Mouse (Mus musculus): Measurements from ENCODE around the gene Nusap1. TPM values are rescaled to one million over a fixed set of nuclear protein-coding genes. Genes with fewer than 3 reads are reported as not detected.

The Nusap1 gene
- 74.6 and 76.1 TPM in 2 replicates for polyA plus RNA-seq (2016; fragmentation: Nextera tagmentation; extraction: Ambion mirVana)

DNA sequence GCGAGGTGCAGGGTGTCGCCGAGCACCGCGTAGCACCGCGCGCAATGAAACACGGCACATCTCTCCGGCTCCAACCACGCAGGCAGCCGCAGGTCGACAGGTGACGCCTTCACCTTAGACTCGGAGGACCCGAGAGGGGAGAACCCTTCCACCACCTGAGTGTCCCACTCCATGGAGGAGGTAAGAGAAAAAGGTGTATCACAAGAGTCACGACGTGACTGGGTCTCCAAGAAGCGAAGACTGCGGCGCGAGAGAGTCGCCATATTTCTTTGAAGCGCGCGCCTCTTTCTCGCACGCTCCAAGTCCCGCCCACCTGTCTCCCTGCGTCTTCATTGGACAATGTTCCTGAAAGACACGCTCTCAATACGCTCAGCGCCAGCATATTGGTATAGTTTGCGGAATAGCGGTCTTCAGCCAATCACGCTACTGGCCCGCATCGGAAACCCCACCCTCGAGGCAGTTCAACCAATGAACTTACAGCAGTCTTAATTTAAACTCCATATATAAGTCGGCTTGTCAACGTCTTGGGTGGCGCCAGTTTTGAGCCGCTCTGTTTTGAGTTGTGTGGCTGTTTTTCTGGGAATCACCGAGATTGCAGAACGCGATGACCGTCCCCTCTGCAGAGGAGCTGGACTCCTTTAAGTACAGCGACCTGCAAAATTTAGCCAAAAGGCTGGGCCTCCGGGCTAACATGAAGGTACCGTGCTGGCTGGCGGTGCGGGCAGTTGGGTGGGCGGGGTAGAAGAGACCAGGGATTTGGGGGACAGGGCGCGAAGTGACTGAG lies at the start of gene Nusap1, which contains the start of gene Oip5:
Gene Nusap1, plus strand, starts transcription at position 100 of the 784 bp plus-strand sequence.
Gene Oip5, minus strand, starts transcription at position 271 of the 784 bp plus-strand sequence.
- Histone ChIP-seq H3K4me1 (peaks cover 34% of the 10 kb centered on the region), H3K4me3 (peak within 1 kb of the TSS; percentile 87), H3K36me3 (replicated peaks) (peaks cover 25% of the 10 kb centered on the region), H3K27ac (replicated peaks) (peak within 1 kb of the TSS; percentile 91), H3K27me3 (replicated peaks; ENCODE audit: low read depth, poor library complexity, severe bottlenecking) (no peaks in the 10 kb centered on the region), H3K9me3 (no peaks in the 10 kb centered on the region)
- WGBS: under 1% methylated on average over 55 of the region's 55 CpGs
- DNase-seq (ENCODE audit: low spot score): peak; percentile 95

DNA sequence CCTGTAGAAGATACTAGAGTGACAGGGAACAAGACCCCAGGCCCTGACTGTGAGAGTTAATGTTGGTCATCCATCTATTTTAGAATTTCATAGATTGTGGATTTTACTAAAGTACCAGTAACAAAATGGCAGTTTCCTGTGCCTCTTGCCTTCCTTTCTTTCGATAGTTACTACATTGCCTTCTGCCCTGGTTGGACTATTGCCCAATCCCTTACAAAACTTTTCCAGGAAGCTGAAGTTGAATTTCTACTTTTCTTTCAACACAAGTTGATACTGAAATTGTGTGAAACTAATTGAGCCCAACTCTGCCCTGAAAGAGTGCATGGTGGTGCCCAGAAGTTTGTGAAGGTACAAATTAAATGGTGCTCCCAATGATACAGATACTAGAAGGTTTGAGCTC lies 45.6 kb upstream of the Nusap1 start:
- WGBS: 94% methylated on average over 1 of the region's 1 CpGs
- no peak for DNase-seq (ENCODE audit: low spot score)
- Histone ChIP-seq H3K4me1 (no peaks in the 10 kb centered on the region), H3K27me3 (replicated peaks; ENCODE audit: low read depth, poor library complexity, severe bottlenecking) (no peaks in the 10 kb centered on the region), H3K36me3 (replicated peaks) (peaks cover 31% of the 10 kb centered on the region), H3K4me3 (no peak overlapping the region), H3K27ac (replicated peaks) (no peak overlapping the region), H3K9me3 (no peaks in the 10 kb centered on the region)

DNA sequence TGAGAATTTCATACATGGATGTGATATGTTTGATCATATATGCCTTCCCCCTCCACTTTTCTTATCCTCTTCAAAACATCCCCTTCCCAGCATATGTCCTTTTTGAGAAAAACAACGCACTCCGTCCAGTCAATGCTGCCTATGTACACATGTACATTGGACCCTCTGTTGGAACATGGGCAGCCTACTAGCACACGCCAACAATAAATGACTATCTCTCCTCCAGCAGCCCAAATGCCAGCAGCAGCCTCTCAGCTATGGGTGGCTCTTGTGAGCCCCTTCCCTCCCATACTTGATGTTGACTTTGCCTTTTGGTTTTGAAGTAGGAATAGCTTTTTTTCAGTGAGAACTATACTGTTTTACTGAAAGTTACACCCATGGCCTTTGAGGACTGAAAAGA lies 36.5 kb upstream of the Nusap1 start:
- Histone ChIP-seq H3K27me3 (replicated peaks; ENCODE audit: low read depth, poor library complexity, severe bottlenecking) (no peaks in the 10 kb centered on the region), H3K4me3 (no peak overlapping the region), H3K27ac (replicated peaks) (no peak overlapping the region), H3K9me3 (no peaks in the 10 kb centered on the region), H3K4me1 (no peaks in the 10 kb centered on the region), H3K36me3 (replicated peaks) (peaks cover 18% of the 10 kb centered on the region)
- no peak for DNase-seq (ENCODE audit: low spot score)
- WGBS: 96% methylated on average over 3 of the region's 3 CpGs

DNA sequence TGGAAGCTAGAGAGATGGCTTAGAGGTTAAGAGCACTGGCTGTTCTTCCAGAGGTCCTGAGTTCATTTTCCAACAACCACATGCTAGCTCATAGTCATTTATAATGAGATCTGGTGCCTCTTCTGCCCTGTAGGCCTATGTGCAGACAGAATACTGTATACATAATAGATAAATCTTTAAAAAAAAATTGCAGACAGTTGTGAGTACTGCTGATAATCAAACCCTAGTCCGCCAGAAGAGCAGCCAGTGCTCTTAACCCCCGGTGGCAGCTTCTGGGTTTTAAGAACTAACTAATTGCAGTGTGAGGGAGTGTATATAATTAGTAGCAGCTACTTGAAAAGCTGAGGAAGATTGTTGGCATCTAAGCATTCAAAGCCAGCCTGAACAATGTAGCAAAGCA lies 34.7 kb upstream of the Nusap1 start:
- no peak overlapping the region for H3K4me3 ChIP-seq
- H3K36me3 ChIP-seq (replicated peaks): peaks cover 15% of the 10 kb centered on the region
- H3K9me3 ChIP-seq: no peaks in the 10 kb centered on the region
- 63% methylated on average over 2 of the region's 2 CpGs for WGBS
- no peak for DNase-seq (ENCODE audit: low spot score)
- no peaks in the 10 kb centered on the region for H3K27me3 ChIP-seq (replicated peaks; ENCODE audit: low read depth, poor library complexity, severe bottlenecking)
- no peaks in the 10 kb centered on the region for H3K4me1 ChIP-seq
- no peak overlapping the region for H3K27ac ChIP-seq (replicated peaks)

DNA sequence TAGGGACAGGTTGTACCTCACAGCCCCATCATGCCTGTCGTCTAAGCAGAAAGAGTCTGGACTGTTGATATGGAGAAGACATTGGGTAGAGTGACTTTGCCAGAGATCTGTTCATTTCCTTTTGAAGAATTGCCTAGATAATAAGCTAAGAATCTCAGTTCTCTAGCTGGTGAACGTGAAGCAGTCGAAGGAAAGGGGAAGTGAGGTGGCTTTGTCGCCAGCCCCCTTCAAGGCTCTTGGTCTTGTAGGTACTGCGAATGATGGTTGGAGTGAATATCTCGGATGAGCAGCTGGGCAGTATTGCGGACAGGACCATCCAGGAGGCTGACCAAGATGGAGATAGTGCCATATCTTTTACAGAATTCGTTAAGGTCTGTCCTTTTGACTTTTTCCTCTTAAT lies 33.8 kb upstream of the Nusap1 start:
- Histone ChIP-seq H3K27me3 (replicated peaks; ENCODE audit: low read depth, poor library complexity, severe bottlenecking) (no peaks in the 10 kb centered on the region), H3K4me3 (no peak overlapping the region), H3K36me3 (replicated peaks) (peaks cover 12% of the 10 kb centered on the region), H3K27ac (replicated peaks) (no peak overlapping the region), H3K9me3 (no peaks in the 10 kb centered on the region), H3K4me1 (no peaks in the 10 kb centered on the region)
- DNase-seq (ENCODE audit: low spot score): no peak
- 91% methylated on average over 8 of the region's 8 CpGs for WGBS

DNA sequence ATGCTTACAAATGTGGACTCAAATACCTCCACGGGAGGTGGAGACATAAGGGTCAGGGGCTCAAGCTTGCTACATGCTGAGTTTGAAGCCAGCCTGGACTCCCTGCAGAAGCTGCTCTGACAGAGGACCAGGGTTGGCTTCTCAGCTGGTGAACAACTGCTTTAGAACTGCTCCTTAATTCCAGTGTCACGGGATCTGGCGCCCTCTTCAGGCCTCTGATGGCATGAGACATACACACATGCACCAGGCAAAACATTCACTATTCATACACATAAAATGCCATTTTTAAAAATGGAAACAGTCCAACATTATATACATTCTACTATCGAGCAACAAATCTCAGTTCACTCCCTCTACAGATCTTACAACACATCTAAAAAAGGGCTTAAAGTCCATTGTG lies 30.7 kb upstream of the Nusap1 start:
- Histone ChIP-seq H3K4me3 (no peak overlapping the region), H3K36me3 (replicated peaks) (peaks cover 16% of the 10 kb centered on the region), H3K27me3 (replicated peaks; ENCODE audit: low read depth, poor library complexity, severe bottlenecking) (no peaks in the 10 kb centered on the region), H3K27ac (replicated peaks) (no peak overlapping the region), H3K9me3 (no peaks in the 10 kb centered on the region), H3K4me1 (no peaks in the 10 kb centered on the region)
- DNase-seq (ENCODE audit: low spot score): peak; percentile 65
- 16% methylated on average over 4 of the region's 4 CpGs for WGBS

DNA sequence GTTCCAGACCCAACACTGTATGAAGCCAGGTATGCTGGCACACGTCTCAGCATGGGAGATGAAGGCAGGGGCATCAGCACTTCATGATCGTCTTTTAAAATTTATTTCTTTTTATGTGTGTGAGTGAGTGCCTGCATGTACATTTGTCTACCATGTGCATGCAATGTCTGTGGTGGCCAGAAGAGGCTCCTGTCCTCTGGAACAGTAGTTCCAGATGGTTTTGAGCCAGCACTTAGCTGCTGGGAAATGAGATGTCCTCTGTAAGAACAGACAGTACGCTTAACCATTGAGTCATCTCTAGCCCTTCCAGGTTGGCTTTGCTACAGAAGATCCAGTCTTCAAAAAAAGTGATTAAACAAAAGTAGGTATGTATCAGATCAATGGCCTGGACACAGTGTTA lies 26.9 kb upstream of the Nusap1 start:
- H3K27ac ChIP-seq (replicated peaks): no peak overlapping the region
- DNase-seq (ENCODE audit: low spot score): no peak
- peaks cover 13% of the 10 kb centered on the region for H3K4me1 ChIP-seq
- no peaks in the 10 kb centered on the region for H3K9me3 ChIP-seq
- 91% methylated on average over 3 of the region's 3 CpGs for WGBS
- H3K27me3 ChIP-seq (replicated peaks; ENCODE audit: low read depth, poor library complexity, severe bottlenecking): no peaks in the 10 kb centered on the region
- no peak overlapping the region for H3K4me3 ChIP-seq
- peaks cover 15% of the 10 kb centered on the region for H3K36me3 ChIP-seq (replicated peaks)

DNA sequence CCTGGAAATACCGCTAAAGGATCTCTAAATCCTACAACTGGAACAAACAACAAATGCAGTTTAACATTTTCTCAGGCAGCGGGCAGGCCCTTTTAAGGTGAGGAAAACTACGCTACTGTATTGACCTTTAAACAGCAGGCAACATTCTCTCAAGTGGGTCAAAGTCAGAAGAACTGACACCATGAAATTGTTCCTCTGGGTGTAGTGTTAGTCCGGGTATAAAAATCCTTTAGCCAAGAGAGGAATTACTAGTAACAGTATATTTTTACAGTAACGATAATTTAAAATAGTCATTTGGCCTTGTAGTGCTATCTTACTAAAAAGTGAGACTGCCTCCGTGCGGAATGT lies 24.4 kb upstream of the Nusap1 start:
- Histone ChIP-seq H3K4me1 (peaks cover 13% of the 10 kb centered on the region), H3K36me3 (replicated peaks) (peaks cover 37% of the 10 kb centered on the region), H3K27me3 (replicated peaks; ENCODE audit: low read depth, poor library complexity, severe bottlenecking) (no peaks in the 10 kb centered on the region), H3K4me3 (peak overlapping the region; percentile 98), H3K9me3 (no peaks in the 10 kb centered on the region), H3K27ac (replicated peaks) (peak overlapping the region; percentile 94)
- peak; percentile 11 for DNase-seq (ENCODE audit: low spot score)
- 10% methylated on average over 7 of the region's 7 CpGs for WGBS

DNA sequence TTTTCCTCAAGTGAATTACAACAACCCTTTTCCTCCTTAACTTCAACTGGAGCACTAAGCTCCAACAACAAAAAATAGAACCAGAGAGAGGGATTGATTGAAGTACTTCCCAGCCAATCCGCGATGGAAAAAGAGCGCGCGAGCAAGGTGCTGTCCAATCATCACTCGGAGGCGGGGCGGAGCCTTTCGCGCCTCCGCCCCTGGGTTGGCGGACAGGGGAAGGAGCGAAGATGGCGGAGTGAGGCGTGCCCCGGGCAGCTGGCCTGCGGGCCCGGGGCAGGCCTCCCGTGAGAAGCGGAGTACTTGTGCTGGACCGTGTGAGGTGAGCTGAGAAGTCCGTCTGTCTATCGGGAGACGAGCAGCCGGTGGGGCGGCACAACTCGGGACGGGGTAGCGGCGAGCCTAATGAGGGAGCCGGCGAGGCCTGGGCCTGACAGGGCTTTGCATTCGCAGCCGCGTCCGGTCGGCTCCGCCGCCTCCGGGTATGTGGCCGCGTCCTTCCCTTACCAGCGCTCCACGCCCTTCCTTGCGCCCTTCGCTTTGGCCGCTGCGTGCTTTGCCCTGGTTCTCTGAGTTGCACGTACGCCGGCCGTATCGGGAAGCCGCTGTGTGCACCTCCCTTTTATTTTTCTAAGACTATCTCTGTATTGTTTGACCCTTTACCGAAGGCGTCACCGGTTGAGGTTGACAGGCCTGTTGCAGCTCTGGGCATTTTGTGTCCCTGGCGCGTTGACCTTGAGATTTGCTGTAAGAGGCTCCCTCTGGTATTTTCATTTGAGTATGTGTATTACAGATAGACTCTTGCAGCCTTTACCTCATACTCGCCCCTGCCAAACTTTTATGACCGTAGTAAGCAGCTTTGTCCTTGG lies 23.8 kb upstream of the Nusap1 start:
- under 1% methylated on average over 61 of the region's 61 CpGs for WGBS
- DNase-seq (ENCODE audit: low spot score): peak; percentile 96
- Histone ChIP-seq H3K27ac (replicated peaks) (peak overlapping the region; percentile 94), H3K4me1 (peaks cover 13% of the 10 kb centered on the region), H3K4me3 (peak overlapping the region; percentile 98), H3K27me3 (replicated peaks; ENCODE audit: low read depth, poor library complexity, severe bottlenecking) (no peaks in the 10 kb centered on the region), H3K36me3 (replicated peaks) (peaks cover 43% of the 10 kb centered on the region), H3K9me3 (no peaks in the 10 kb centered on the region)

DNA sequence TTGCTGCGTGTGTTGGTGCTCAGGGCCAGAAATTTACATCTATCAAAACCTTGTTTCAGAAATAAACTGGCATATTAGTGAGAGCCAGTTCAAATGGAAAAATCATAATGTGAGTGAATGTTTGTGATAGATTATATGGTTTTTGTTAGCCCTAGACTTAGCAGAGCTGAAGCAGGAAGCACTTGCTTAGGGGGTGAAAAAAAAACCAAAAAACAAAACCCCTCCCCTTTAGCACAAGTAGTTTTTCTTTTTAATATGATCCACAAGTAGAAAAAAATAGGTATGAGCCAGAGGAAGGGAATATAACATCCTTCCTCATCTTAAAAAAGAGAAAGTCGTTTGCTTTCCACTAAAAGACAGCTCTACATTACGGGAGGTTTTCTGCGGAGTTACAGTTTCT lies 22.8 kb upstream of the Nusap1 start:
- Histone ChIP-seq H3K9me3 (no peaks in the 10 kb centered on the region), H3K4me3 (peak overlapping the region; percentile 98), H3K36me3 (replicated peaks) (peaks cover 52% of the 10 kb centered on the region), H3K27me3 (replicated peaks; ENCODE audit: low read depth, poor library complexity, severe bottlenecking) (no peaks in the 10 kb centered on the region), H3K27ac (replicated peaks) (no peak overlapping the region), H3K4me1 (peaks cover 13% of the 10 kb centered on the region)
- 69% methylated on average over 4 of the region's 4 CpGs for WGBS
- no peak for DNase-seq (ENCODE audit: low spot score)

DNA sequence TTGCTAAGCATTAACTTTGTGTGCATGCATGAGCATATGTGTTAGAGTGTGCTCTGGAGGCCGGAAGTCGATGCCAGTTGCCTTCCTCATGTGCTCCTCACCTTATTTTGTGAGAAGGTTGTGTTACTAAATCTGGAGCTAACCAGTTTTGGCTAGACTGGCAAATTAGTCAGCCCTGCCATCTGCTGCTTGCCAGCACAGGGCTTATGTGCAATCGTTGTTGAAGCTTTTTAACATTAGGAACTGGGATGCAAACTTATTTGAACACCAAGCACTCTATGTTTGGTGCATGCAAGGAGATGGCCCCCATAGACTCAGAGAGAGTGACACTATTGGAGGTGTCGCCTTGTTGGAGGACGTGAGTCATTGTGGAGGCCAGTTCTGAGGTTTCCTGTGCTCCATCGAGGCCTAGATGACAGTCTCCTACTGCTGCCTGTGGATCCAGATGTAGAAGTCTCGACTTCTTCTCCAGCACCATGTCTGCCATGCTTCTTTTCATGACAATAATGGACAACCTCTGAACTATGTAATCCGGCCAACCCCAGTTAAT lies 21.2 kb upstream of the Nusap1 start:
- Histone ChIP-seq H3K27ac (replicated peaks) (no peak overlapping the region), H3K4me3 (no peak overlapping the region), H3K9me3 (no peaks in the 10 kb centered on the region), H3K36me3 (replicated peaks) (peaks cover 59% of the 10 kb centered on the region), H3K27me3 (replicated peaks; ENCODE audit: low read depth, poor library complexity, severe bottlenecking) (no peaks in the 10 kb centered on the region), H3K4me1 (peaks cover 15% of the 10 kb centered on the region)
- DNase-seq (ENCODE audit: low spot score): no peak
- WGBS: 95% methylated on average over 8 of the region's 8 CpGs

DNA sequence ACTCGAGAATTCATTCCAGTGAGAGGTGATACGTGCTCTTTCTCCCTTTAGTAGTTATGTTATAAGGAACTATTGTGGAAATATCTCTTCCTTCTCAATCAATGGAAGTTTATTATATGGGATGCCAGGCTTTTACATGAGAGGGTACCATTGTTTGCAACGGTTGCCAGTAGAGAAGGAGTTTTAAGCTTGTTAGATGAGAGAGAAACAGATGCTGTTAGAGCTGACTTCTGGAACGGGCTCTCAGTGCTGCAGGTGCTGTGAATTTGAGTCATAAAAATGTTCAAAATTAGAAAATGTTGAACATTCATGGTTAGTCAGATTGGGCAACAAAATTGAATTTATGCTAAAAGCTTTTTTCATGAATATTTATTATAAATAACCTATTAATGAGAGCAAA lies 17.1 kb upstream of the Nusap1 start:
- Histone ChIP-seq H3K9me3 (no peaks in the 10 kb centered on the region), H3K36me3 (replicated peaks) (peaks cover 96% of the 10 kb centered on the region), H3K27ac (replicated peaks) (no peak overlapping the region), H3K27me3 (replicated peaks; ENCODE audit: low read depth, poor library complexity, severe bottlenecking) (no peaks in the 10 kb centered on the region), H3K4me1 (0 out of 2 replicates have a peak, but pooled peaks cover 3% of the 10 kb centered on the region), H3K4me3 (no peak overlapping the region)
- WGBS: 90% methylated on average over 4 of the region's 4 CpGs
- no peak for DNase-seq (ENCODE audit: low spot score)

Measured in embryonic facial prominence, embryonic 10.5 days (tissue).